Mouse (Mus musculus) cerebellum, adult 2 months (tissue): ENCODE results near the gene Rpa1.

Source experiments
- CTCF ChIP-seq: fragments of 200-500 bp; IDR thresholded peaks from 2 replicates; pipeline ENCODE4 v1.5.1; 2011; ENCODE audit warnings: low read depth, mild to moderate bottlenecking, control low read depth, low read length, moderate library complexity, borderline replicate concordance; ENCODE audit not compliant: insufficient read depth
- POLR2A ChIP-seq: fragments of 200-500 bp; IDR thresholded peaks from 2 replicates; pipeline ENCODE4 v1.6.1; 2011; ENCODE audit warnings: low read length, control low read depth, borderline replicate concordance; ENCODE audit not compliant: insufficient read depth

GRCm38 (mm10) chr11:75281380-75282256 lies 66.5 kb downstream of the Rpa1 start:
- TF ChIP-seq CTCF (no peak), POLR2A (no peak)
